Mouse (Mus musculus): Measurements from ENCODE around the gene Ces3b. TPM values are rescaled to one million over a fixed set of nuclear protein-coding genes. Genes with fewer than 3 reads are reported as not detected.
"Not testable (repeated sequence)": the region's sequence is repeated elsewhere in the genome, so short reads cannot be mapped to it uniquely, and the experiment has no call there.

Gene Ces3b
- total RNA-seq, 2 experiments from 2014 or later = not detected

DNA sequence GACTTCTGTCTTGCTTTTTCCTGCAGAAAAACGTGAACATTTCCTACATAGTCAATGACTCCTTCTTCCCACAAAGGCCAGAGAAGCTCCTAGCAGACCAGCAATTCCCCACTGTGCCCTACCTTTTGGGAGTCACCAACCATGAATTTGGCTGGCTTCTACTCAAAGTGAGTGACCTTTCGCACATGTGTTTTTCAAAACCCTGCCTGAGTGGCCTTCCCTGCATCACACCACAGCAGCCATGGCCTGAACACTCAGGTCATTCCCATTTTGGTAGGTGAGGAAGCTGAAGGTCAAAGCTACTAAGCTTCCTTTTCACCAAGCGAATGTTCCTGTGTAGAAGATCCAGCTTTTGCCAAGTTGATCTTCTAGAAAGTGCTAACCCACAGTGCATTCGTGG is 5.0 kb downstream of the Ces3b start:
- no peak overlapping the region for H3K4me3 ChIP-seq
- no peak overlapping the region for H3K27ac ChIP-seq
- TF ChIP-seq CTCF (IDR thresholded peaks at IDR 0.05) = no peak
- no peak for DNase-seq (ENCODE audit: extremely low spot score in 1 of 2, low spot score in 2 of 2)
- intact Hi-C loops (cut with DNase I) = no loop called here

DNA sequence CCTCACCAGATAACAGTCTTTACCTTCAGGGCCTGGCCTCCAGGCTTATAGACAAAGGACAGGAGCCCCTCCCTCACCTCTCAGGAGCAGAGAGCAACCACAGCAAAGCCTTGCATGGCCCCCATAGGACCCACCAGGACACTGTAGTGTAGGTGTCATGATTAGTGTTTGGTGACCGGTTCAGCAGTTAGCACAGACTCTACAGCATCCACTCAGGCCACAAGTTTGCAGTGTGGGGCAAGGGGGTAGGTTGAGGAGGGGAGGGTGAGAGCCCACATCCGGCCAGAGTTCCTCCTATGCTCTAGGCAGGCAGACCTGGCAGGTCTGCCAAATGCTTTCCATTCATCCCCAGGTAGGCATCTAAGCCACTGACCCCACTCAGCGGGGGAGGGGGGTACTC is 10.4 kb downstream of the Ces3b start:
- Histone ChIP-seq H3K27ac (no peak overlapping the region), H3K4me3 (no peak overlapping the region)
- intact Hi-C loops (cut with DNase I) = no loop called here
- no peak for TF ChIP-seq CTCF (IDR thresholded peaks at IDR 0.05)
- DNase-seq (ENCODE audit: extremely low spot score in 1 of 2, low spot score in 2 of 2) = no peak

DNA sequence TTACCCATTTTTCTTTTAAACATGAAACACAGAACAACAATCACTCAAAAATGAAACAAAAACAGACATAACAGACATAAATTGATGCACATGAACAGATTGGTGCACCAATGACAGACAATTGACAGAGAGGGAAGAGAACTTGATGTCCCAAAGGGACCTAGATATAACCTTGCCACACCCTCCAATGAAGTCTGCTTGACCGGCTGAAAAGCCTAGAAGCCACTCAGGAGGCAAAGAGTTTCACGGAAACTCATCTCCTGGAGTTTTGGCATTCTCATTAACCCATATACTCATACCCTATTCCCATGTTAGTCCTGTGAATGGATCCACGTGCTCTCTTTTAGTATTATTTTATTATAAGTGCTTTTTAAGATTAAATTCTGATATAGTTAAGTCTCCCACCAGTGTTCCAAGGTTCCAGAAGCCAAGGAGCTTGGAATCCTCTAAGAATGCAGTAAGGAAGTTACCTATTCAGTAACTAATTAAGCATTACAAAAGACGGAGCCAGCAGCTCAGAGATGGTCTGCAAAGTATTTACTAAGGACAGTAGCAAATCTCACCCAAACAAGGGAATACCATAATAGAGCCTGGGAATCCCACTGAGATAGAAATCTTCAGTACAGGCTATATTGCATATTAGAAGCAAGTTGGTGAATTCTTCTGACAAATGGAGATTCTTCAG is 18.7 kb downstream of the Ces3b start:
- DNase-seq (ENCODE audit: extremely low spot score in 1 of 2, low spot score in 2 of 2); H3K4me3 ChIP-seq; H3K27ac ChIP-seq: not testable (repeated sequence)
- intact Hi-C loops (cut with DNase I) = loop anchor here (10.0 kb wide), 1 partner anchor 447 kb away; no protein-coding TSS in a partner anchor

GRCm38 (mm10) chr8:105103701-105104100 is 20.1 kb downstream of the Ces3b start:
- H3K4me3 ChIP-seq; DNase-seq (ENCODE audit: extremely low spot score in 1 of 2, low spot score in 2 of 2); H3K27ac ChIP-seq: not testable (repeated sequence)
- intact Hi-C loops (cut with DNase I) = loop anchor here (10.0 kb wide), 1 partner anchor 449 kb away; no protein-coding TSS in a partner anchor

DNA sequence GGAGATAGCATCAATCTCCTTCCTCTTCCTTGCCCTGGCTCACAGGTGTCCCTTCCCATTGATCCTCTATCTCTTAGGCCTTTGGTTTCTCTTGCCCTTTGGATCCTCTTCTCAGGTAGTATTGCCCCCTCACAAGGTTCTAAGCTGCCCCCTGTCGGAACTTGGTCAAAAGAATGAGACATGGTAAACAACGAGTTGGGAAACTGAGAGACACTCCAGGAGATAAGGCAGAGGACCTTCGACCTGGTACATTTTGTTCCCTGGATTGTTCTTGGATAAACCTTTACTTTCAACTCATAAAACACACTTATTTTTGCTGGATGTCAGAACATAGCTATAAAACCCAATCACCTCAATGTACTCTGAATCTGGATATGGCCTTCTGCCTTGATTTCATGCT is 20.7 kb downstream of the Ces3b start:
- Histone ChIP-seq H3K27ac (no peak overlapping the region), H3K4me3 (no peak overlapping the region)
- no peak for TF ChIP-seq CTCF (IDR thresholded peaks at IDR 0.05)
- DNase-seq (ENCODE audit: extremely low spot score in 1 of 2, low spot score in 2 of 2) = no peak
- intact Hi-C loops (cut with DNase I) = loop anchor here (10.0 kb wide), 1 partner anchor 449 kb away; no protein-coding TSS in a partner anchor

GRCm38 (mm10) chr8:105129864-105130263 is 46.3 kb downstream of the Ces3b start:
- intact Hi-C loops (cut with DNase I) = no loop called here
- no peak for DNase-seq (ENCODE audit: extremely low spot score in 1 of 2, low spot score in 2 of 2)
- no peak overlapping the region for H3K27ac ChIP-seq
- H3K4me3 ChIP-seq = no peak overlapping the region
- no peak for TF ChIP-seq CTCF (IDR thresholded peaks at IDR 0.05)

DNA sequence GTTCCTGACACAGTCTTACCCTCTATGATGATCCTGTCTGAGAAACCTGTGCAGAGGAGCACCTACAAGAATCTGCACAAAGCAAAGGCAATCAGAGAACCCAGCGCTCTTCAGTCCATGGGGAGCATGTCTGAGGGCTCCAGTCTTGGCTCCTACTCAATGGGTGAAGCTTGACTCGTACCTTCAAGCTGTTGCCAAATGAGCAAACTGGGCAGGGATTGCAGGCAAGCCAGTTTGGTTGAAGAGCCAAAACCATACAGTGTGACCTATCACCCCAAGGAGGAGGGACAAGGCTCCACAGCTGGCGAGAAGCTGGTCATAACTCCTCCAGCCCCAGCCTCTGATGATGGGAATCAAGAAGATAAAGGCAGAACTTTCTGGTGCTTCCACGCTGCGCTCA is 48.0 kb downstream of the Ces3b start, which contains the start of gene Ces4a:
Ces4a (plus strand) TSS at position 292 of the 400 bp plus-strand sequence.
- no peak for DNase-seq (ENCODE audit: extremely low spot score in 1 of 2, low spot score in 2 of 2)
- TF ChIP-seq CTCF (IDR thresholded peaks at IDR 0.05) = no peak
- Histone ChIP-seq H3K4me3 (no peak within 1 kb of the TSS), H3K27ac (no peak within 1 kb of the TSS)
- intact Hi-C loops (cut with DNase I) = no loop called here

DNA sequence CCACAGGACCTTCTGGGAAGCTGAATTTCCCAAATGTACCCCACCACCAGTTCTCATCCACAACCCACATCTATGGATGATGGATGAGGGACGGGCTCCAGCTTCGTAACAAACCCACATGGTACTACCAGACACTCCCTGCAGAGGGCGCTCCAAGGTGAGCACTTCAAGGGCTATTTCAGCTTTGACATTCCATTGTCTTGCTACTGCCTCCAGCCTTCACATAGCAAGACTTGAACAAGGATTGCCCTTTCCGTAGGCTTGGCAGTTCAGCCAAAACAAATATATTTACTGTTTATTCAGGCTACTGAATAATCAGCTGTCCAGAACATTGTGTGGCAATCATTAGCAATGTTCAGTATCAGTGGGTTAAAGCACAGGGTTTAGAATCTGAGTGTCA is 54.9 kb downstream of the Ces3b start:
- intact Hi-C loops (cut with DNase I) = loop anchor here (2.0 kb wide), 1 partner anchor 80 kb away; no protein-coding TSS in a partner anchor
- peak; percentile 23 to 46 for DNase-seq (ENCODE audit: extremely low spot score in 1 of 2, low spot score in 2 of 2)
- H3K27ac ChIP-seq = no peak overlapping the region
- no peak overlapping the region for H3K4me3 ChIP-seq
- TF ChIP-seq CTCF (IDR thresholded peaks at IDR 0.05) = peak; percentile 84

GRCm38 (mm10) chr8:105142395-105142794 is 58.8 kb downstream of the Ces3b start:
- no peak for TF ChIP-seq CTCF (IDR thresholded peaks at IDR 0.05)
- H3K4me3 ChIP-seq = no peak overlapping the region
- intact Hi-C loops (cut with DNase I) = no loop called here
- no peak overlapping the region for H3K27ac ChIP-seq
- DNase-seq (ENCODE audit: extremely low spot score in 1 of 2, low spot score in 2 of 2) = no peak

Other genes with a start within 250 kb of the Ces3b start
- not detected for gene Ces2c, start 236.7 kb upstream of the Ces3b start, total RNA-seq (2021)
- not detected for gene Ces2e, start 157.5 kb upstream of the Ces3b start, total RNA-seq (2021)
- not detected for gene Ces2f, start 136.4 kb upstream of the Ces3b start, total RNA-seq (2021)
- under 1 TPM in 1 of 2 experiments, not detected in 1; 0.34 TPM for gene Ces2g, start 122.0 kb upstream of the Ces3b start, total RNA-seq (2021)
- not detected for gene Ces2h, start 82.9 kb upstream of the Ces3b start, total RNA-seq (2021)
- gene Ces3a, start 35.2 kb upstream of the Ces3b start, total RNA-seq (2021) = not detected
- gene Ces4a, start 48.0 kb downstream of the Ces3b start, total RNA-seq (2021) = not detected
- 10 to 100 TPM; 20.7 to 22.3 TPM for gene Cbfb, start 86.9 kb downstream of the Ces3b start, total RNA-seq (2021)
- gene D230025D16Rik, start 141.4 kb downstream of the Ces3b start, total RNA-seq (2021) = 10 to 100 TPM; 37.9 to 38.3 TPM
- 1 to 10 TPM; 2.1 to 2.8 TPM for gene B3gnt9, start 171.4 kb downstream of the Ces3b start, total RNA-seq (2021)
- gene Tradd, start 180.9 kb downstream of the Ces3b start, total RNA-seq (2021) = 1 to 10 TPM; 8.0 TPM
- 1 to 10 TPM in 1 of 2 experiments, under 1 TPM in 1; 1.00 to 1.1 TPM for gene Fbxl8, start 180.9 kb downstream of the Ces3b start, total RNA-seq (2021)
- 10 to 100 TPM; 17.2 to 17.5 TPM for gene Hsf4, start 186.0 kb downstream of the Ces3b start, total RNA-seq (2021)
- 10 to 100 TPM in 1 of 2 experiments, 1 to 10 TPM in 1; 8.9 to 10.4 TPM for gene Nol3, start 192.4 kb downstream of the Ces3b start, total RNA-seq (2021)
- gene 4931428F04Rik, start 206.1 kb downstream of the Ces3b start, total RNA-seq (2021) = 10 to 100 TPM; 28.0 to 30.0 TPM
- gene Exoc3l, start 212.3 kb downstream of the Ces3b start, total RNA-seq (2021) = 1 to 10 TPM; 1.1 to 2.2 TPM
- gene E2f4, start 213.9 kb downstream of the Ces3b start, total RNA-seq (2021) = 10 to 100 TPM; 36.4 to 39.3 TPM
- gene Elmo3, start 221.8 kb downstream of the Ces3b start, total RNA-seq (2021) = 1 to 10 TPM; 1.4 to 1.9 TPM
- 1 to 10 TPM; 6.6 to 6.8 TPM for gene Lrrc29, start 242.5 kb downstream of the Ces3b start, total RNA-seq (2021)
- 10 to 100 TPM; 35.4 to 40.1 TPM for gene Tmem208, start 242.6 kb downstream of the Ces3b start, total RNA-seq (2021)

All from left cerebral cortex, adult 2 months (tissue).